Mouse (Mus musculus): ENCODE data around the gene Spint2.

- TF ChIP-seq CTCF (IDR thresholded peaks at IDR 0.05; ENCODE audit: control insufficient read depth, insufficient read depth, insufficient replicate concordance, low read depth, low read length), result no peak
- TF ChIP-seq POLR2A (IDR thresholded peaks at IDR 0.05; ENCODE audit: control insufficient read depth, low read depth, low read length), result no peak
Measured at GRCm38 (mm10) chr7:29277510-29277909, 4.2 kb downstream of the Spint2 start.

All from testis, adult 2 months (tissue).